Mouse (Mus musculus) c-Kit-positive CD71-positive TER-119-positive erythroid progenitor cells, embryonic 14.5 days (primary cell): ENCODE results near the gene Abhd14a.

Experiments
- DNase-seq: peaks from one replicate; pipeline ENCODE4 v3.0.0-alpha.2; 2013; ENCODE audit warnings: low spot score

Gene Abhd14a

DNA sequence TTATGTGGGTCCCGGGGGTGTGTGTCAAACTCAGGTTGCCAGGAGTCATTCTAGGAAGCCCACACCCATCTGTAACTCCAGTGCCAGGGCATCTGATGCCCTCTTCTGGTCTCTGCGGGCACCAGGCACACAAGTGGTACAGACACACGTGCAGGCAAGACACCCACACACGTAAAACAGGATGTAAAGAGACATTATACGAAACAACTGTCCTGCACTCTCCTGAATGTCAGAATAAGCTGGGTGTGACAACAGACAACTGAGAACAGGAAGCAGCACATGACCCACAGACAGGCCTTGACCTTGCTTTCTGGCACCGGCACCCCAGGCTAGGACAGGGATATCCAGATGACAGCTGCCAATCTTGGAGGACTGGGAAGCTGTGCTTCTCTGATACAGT is 21.8 kb upstream of the Abhd14a start:
- DNase-seq, result no peak

DNA sequence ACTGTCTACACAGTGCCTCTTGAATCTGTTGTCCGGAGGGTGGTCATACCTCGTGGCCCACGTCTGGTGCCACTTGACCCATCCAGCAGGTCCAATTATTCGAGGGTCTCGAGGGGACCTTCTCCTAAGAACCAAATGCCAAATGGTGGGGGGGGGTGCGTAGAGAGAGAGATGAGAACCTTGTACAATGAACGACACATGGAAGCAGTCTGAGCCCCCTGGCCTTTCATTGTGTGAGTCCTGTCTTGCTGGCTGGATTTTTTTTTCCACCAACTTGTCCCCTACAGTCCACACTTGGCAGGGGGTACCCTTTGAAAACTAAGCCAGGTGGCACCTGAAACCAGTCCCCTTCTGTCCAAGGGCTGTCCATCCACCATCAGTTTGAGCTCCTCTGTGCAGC is 20.3 kb upstream of the Abhd14a start:
- DNase-seq, result no peak

DNA sequence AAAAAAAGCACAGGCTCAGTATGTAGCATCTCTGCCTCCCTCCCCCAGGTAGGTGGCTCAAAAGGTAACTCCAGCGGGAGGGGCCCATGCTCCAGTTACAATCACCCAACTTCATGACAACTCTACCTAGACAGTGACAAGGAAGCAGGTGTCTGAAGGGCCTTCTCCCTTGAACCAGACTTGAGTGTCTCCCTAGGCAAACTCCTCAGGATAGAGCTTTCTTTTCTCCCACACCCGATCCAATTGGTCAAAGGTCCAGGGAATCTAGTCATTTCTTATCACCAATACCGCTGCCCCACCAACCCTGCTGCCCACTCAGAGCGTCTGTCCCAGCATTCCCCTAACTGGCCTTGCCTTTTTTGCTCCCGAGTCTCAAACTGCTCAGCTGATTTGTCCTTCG is 19.2 kb upstream of the Abhd14a start:
- no peak for DNase-seq

DNA sequence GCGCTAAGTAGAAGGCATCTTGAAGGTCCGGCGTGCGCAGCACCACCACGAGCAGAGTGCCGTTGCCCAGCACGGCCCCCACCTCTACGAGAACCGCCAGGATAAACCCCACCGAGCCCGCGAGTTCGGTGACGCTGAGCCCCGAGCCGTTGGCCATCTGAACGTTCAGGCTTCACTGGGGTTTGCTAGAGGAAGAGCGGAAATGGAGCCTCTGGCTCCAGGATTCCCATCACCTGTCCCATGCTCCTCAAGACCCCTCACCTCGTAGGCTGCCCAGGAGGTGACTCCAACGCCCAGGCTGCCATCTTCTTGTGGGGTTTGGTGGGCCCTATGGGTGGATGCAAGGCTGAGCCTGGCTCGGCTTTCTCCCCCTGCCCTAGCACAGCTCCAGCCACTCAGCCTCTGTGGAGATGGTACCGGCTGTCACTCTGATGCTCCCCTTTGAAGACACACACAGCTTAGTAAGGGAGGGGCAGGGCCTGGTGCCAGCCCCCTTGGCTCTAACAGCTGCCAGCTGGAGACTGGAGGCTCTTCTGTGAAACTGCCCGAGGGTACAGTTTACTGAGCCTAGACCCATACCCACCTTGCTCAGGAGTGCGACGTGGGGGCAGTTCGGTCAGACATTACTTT is 18.2 kb upstream of the Abhd14a start, which contains the start of gene Gpr62:
TSS of gene Gpr62 (minus strand) at position 368 of the 630 bp plus-strand sequence.
- DNase-seq, result no peak

DNA sequence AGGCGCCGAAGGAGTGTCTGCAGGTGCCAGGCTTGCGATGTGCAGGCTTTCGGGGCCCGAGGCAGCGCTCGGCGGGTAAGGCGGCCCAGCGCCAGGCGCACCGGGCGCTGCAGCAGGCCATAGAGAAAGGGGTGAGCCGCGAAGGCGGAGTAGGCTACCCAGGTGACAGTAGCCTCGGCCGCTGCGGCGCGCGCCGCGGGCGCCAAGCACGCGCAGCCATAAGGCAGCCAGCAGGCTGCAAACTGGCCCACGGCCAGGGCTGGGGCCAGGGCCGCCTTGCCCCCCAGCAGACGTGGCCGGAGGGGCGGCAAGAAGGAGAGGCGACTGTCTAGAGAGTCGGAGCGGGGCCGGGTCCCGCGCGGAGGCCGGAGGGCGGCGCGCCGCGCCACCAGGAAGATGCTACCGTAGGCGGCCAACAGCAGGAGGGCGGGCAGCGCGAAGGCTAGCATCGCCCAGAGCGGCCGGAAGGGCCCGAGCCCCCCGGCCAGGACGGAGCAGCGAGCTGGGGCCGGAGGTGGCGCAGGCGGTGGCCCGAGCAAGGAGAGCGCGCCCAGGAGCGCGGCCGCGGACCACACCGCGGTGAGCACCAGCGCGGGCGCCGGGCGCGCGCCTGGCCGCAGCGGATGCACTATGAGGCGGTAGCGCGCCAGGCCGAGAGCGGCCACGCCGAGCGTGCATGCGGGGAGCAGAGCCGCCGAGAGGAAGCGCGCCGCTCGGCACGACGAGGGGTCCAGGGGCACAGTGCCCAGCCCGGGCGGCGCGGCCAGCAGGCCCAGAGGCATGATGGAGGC is 17.5 kb upstream of the Abhd14a start:
- no peak for DNase-seq

DNA sequence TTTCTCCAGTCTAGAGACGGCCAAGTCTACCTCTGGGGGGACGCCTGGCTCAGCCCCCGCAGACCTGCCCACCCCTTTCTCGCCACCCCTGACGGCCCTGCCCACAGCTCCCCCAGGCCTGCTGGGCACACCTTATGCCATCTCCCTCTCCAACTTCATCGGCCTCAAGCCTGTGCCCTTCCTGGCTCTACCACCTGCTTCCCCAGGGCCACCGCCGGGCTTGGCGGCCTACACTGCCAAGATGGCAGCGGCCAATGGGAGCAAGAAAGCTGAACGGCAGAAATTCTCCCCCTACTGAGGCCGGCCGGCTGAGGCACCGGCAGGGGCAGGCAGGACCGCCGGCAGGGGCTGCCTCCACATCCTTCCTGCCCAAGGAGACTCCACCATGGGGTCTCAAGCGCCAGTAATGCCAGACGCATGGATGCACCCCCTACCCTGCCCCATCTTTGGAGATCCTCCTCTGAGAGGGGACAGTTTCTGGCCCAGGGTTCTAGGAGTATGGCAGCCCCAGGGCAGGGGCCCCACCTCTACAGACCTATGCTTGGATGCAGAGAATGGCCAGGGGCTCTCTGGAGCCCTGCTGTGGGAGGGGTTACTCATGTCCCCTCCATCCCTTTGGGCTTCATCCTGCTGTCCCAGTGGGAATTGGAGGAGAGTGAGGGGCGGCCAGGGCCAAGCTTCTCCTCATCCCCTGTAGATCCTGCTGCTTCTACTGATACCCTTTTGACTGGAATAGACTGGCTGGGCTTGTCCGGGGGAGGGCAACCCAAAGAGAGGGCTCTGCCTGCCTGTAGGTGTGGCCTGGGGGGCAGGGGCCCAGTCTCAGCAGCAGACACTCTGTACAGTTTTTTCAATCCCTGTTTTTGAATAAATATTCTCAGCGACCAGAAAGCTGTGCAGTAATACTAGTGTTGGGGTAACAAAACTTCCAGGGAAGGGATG is 15.9 kb upstream of the Abhd14a start:
- DNase-seq, result no peak

DNA sequence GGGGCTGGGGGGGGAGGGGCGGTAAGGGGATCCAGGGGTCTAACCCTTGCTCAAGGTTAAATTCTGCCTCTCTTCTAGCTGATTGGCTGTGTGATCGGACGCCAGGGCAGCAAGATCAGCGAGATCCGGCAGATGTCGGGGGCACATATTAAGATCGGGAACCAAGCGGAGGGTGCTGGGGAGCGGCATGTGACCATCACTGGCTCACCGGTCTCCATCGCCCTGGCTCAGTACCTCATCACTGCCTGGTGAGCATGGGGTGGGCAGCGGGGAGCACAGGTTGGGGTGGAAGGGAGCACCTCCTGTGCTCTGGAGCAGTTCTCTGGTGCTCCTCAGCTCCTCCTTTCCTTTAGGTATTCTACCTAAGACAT is 14.9 kb upstream of the Abhd14a start:
- no peak for DNase-seq

DNA sequence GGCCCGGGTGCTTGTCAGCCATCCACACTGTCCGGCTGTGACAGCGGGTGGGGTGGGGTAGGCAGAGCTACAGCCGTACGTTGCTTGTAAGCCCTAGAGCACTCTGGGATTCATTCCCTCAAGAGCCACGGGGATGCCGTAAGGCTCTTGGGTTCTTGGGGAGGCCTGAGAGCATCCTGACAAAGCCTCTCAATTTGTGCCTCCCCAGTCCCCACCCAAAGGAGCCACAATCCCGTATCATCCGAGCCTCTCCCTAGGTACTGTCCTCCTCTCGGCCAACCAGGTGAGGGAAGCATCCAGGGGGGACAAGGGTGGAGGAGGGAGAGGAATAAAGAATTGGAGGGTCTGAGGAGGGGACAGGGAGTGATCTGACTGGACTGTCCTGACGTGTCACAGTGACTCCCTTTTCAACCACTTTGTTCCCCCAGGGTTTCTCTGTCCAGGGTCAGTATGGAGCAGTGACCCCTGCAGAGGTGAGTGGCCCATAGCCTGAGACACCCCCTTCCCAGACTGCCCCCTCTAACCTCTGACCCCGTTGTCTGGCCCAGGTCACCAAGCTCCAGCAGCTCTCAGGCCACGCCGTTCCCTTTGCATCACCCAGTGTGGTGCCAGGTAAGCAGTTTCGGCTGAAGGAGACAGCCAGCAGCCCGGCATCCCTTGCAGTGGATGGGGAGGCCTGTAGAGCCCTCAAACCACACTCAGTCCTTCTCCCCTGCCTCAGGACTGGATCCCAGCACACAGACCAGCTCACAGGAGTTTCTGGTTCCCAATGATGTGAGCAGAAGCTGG is 14.4 kb upstream of the Abhd14a start:
- DNase-seq, result no peak

DNA sequence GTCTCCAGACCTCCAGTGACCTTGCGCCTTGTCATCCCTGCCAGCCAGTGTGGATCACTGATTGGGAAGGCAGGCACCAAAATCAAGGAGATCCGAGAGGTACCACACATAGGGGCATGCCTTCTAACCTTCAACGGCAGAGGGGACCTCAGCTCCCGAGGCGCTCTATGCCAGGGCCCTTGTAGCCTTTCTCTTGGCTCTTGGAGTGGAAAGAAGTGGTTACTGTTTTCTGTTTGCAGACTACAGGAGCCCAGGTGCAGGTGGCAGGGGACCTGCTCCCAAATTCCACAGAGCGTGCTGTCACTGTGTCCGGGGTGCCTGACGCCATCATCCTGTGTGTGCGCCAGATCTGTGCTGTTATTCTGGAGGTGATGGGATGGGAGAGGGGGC is 13.5 kb upstream of the Abhd14a start:
- no peak for DNase-seq

DNA sequence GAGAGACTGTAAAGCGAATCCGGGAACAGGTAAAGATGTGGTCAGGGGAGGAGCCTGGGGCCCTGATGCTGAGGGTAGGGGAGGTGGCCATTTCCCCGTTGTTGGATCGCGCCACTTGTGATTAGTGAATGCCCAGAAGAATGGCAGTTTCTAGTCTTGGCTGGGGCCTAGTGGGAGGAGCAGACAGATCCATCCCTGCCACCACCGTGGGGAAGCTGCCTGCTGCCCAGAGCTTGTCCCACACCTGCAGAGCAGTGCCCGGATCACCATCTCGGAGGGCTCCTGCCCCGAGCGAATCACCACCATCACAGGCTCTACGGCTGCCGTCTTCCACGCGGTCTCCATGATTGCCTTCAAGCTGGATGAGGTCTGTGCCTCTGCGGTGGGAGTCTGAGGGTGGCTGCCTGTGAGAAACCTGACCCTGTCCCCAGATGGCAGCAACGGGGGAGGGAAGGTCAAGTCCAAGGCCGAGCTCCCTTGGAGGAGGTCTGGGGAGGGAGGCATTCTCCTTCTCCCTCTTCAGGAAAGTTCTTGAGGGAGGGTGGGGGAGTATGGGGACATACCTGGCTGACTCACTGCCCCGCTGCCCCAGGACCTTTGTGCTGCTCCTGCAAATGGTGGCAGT is 13.0 kb upstream of the Abhd14a start:
- DNase-seq, result no peak

DNA sequence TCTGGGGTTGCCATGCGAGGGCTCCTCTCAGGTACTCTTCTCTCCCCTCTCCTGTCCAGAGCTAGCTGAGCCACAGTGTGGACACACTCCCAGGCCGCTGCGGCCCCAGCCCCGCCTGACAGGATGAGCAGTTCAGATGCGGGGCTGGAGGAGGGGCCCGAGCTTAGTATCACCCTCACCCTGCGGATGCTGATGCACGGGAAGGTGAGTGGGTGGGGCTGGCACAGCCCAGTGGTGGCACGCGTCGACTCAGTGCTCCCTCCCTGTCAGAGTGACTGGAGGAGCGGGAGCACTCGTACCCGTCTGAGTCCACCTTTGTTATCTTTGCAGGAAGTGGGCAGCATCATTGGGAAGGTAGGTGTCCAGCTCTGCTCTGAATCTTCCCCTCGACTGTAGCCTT is 12.5 kb upstream of the Abhd14a start:
- no peak for DNase-seq

DNA sequence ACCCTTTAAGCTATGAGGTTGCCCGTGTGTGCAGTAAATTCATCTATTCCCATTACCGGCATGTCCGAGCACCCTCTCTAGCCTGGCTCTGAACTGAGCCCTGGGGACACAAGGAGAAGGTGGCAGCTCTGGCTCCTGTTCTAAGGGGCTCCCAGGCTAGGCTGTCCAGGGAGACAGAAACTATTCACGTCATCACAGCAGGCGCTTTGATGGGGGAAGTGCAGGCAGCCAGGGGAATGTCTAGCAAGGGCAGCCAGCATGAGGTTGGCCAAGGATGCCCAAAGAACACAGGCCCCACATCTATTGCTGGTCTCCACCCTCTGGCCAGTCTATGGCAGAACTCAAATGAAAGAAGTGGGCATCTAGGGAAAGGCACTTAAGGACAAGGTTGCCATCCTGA is 10.4 kb upstream of the Abhd14a start:
- DNase-seq, result no peak

DNA sequence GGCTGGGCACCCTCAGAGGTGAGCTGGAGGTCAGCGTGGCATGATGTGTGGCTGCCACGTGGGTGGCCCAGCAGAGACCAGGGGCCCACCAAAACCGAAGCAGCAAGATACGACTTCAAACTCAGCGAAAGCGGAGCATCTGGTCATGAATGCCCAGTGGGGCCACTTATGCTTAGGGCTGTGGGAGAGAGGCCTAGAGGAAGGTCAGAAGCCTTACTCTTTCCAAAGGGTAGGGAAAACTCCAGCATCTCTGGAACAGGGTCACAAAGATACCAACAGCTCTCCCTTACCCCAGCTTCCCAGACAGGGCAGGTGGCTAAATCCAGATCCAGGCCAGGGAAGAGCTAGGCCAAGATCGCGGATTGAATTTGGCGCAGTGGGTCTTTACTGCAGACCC is 9.7 kb upstream of the Abhd14a start:
- DNase-seq, result no peak

DNA sequence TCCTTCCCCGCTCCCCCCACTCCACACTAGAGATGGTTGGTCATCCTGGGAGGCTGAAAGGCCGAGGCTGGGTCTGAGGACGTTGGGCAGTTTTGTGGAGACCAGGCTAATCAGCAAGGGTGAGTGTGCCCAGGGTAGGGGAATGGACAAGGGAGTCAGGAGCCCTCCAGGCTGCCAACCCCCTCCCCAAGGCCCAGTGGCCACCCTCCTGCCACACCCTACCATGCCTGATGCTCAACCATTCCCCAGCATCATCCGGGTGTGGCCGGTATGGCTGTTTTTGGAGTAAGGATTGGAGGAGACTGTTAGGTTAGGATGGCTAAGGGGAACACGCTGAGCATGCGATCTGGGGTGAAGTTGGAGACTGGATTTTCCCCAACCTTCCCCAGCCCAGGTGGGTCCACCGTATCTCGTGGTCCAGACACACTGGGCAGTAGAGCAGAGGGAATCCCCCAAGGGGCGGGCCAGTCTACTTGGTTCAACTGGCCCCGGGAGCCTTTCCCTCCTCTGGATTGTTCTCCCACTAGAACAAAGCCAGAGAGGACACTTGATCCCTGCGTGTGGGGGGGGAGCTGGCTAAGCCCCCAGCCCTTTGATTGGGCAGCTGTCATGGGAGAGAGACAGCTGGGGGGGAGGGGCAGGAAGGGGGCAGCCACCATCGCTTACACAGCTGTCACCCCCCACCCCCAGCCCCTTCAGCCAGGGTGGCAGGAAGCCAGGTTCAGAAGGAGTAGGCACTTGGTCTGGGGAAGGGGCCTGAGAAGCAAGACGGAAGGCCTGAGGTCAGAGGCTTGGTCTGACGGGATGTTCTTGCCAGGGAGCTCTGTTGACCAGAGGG is 9.1 kb upstream of the Abhd14a start:
- no peak for DNase-seq

DNA sequence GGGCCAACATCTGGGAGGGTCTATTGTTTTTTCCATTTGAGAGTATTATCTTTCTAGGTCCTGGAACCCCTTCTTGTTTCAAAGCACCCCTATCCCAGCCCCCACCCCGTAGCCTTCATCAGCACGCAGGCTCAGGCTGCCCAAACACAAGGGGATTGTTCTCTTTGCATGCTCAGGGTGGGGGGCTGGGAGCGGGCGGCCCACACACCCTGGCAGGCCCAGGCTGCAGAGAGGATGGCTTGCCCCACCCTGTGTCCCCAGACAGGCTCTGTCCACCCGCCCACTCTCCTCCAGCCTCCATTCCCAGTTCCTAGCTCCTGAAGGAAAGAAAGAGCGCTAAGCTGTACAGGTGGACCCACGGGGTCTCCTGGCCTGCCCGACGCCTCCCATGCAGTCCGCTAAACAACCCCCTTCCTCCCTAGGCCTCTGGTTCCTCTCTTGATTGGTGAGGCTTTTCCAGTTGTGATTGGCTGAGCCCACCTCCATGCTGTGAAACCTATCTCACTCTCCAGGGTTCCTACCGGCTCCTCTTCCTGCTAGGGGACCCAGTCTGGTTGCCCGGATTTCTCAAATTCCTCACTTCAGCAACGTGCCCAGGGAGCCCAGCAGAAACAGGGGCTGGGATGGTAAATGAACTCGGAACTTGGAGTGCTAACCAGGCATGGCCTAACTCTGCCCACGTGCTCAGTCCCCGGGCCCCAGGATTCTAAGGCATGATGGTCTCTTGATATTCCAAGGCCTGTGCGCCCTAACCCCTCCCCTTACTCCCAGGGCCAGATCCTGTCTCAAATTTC is 7.6 kb upstream of the Abhd14a start:
- DNase-seq, result no peak

DNA sequence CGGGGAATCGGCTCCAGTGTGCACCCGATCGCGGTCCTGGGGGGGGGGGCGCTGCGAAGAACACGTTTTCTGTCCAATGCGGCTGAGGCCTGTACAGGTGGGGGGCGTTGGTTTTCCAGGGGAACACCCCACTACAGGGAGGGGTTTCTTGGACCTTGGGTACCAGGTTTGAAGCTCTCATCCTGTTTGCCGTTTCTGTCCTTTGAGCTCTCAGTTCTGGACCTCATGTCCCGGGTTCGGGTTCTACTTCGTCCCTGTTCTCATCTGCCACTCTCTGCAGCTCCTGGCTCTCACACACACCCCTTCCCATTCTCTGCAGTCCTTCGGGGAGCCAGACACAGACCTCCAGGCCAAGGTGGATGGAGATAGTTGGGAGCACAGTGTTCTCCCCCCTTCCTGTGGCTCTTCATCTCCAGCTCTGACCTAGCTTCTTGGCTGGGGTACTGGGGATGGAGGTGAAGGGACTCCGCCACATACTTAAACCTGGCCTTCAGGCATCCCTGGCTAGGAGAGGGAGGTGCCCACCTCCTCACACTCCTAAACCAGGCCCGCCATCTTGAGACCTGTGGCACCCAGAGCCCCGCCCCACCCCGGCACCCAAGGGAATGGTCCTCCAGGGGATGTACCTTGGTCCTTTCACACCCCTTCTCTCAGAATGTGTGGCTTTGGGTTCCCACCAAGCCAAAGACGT is 6.7 kb upstream of the Abhd14a start:
- no peak for DNase-seq

DNA sequence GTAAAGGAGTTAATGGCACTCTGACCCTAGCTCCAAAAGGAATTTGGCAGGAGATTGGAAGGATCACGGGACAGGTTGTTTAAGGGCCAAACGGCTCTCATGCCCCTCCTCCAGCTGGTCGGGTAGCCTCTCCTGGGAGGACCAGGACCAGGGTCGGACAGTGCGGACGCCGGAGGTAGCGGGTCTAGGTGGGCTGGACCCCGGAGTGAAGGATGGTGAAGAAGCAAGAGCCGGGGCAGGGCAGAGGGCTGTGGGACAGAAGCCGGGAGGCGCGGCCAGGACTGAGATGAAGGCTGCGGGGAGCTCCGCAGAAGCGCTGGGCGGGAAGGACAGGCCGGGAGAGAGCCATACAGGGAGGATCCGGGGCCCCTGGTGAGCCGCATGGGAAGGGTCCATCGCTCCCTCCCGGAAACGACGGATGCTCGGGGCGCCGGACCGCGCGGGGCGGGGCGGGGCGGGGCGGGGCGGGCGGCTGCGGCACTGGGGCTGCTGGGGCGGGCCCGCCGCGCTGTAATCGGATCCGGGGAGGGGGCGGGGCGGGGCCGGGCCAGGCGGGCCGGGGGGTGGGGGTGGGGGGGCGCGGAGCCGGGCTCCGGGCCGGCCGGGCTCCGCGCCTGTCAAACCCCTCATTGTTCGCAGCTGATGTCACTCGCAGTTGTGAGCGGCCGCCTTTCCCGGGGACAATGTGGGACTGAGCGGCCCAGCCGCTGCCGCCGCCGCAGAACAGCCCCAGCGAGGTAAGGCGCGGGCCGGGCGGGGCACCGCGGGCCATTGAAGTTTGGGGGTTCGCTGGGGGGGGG is 6.0 kb upstream of the Abhd14a start, which contains the start of gene Pcbp4:
TSS of gene Pcbp4 (plus strand) at position 21 of the 800 bp plus-strand sequence.
- no peak for DNase-seq

DNA sequence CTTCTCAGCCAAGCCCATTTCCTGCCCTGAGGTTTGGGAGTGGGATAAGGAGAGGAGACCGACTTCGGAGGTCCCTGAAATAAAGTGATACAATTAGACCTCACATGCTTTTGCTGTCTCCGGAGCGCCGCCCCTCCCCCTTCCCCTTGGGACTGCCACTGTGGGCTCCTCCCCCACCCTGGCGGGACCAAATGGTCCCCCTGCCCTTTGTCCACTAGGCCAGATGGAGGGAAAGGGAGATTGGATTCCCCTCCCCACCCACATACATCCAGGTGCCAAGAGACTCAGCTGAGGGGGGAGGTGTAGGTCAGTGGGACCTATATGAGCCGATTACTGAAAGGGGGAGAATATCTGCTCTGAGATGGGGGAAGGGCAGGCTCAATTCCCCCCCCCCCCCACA is 5.3 kb upstream of the Abhd14a start:
- DNase-seq, result no peak
